Mouse (Mus musculus) limb, embryonic 15.5 days (tissue): Measurements from ENCODE around the gene Rnaset2a. TPM values are rescaled to one million over a fixed set of nuclear protein-coding genes. Genes with fewer than 3 reads are reported as not detected.
"Not testable (repeated sequence)": the region's sequence is repeated elsewhere in the genome, so short reads cannot be mapped to it uniquely, and the experiment has no call there.

Experiments used
- ATAC-seq: fragments of 200-750 bp; cut with Nextera tagmentation; 2 replicates; pipeline ENCODE4 v1.8.0; 2017; ENCODE audit warnings: low read depth, moderate TSS enrichment; ENCODE audit not compliant: insufficient number of reproducible peaks, low FRiP score, low TSS enrichment
- H3K27ac ChIP-seq: fragments of 300-500 bp; sonication (generic); 2 replicates; pipeline ENCODE4 v1.5.1; 2015; ENCODE audit warnings: moderate library complexity, mild to moderate bottlenecking, inconsistent platforms
- H3K27me3 ChIP-seq: fragments of 300-500 bp; sonication (generic); 2 replicates; pipeline ENCODE4 v1.6.1; 2015; ENCODE audit warnings: inconsistent platforms
- H3K36me3 ChIP-seq: fragments of 300-500 bp; sonication (generic); 2 replicates; pipeline ENCODE4 v1.6.1; 2015; ENCODE audit warnings: inconsistent platforms
- H3K4me1 ChIP-seq: fragments of 300-500 bp; sonication (generic); 2 replicates; pipeline ENCODE4 v1.6.1; 2015; ENCODE audit warnings: inconsistent platforms
- H3K4me2 ChIP-seq: fragments of 300-500 bp; sonication (generic); 2 replicates; pipeline ENCODE4 v1.6.1; 2015; ENCODE audit warnings: mild to moderate bottlenecking, inconsistent platforms
- H3K4me3 ChIP-seq: fragments of 300-500 bp; sonication (generic); 2 replicates; pipeline ENCODE4 v1.5.1; 2015; ENCODE audit warnings: mild to moderate bottlenecking, inconsistent platforms
- H3K9ac ChIP-seq: fragments of 300-500 bp; sonication (generic); 2 replicates; pipeline ENCODE4 v1.6.1; 2015; ENCODE audit warnings: inconsistent platforms
- H3K9me3 ChIP-seq: fragments of 300-500 bp; sonication (generic); 2 replicates; pipeline ENCODE4 v1.6.1; 2016; ENCODE audit warnings: inconsistent platforms
- WGBS: fragments of 180-500 bp; shearing (Covaris S2); methylation state at CpG from one replicate; pipeline ENCODE4 v1.1.7; 2015; 5-methylcytosine and 5-hydroxymethylcytosine counted together
- polyA plus RNA-seq: library from polyadenylated mRNA; unstranded; fragments of >200 nt; fragmentation: Nextera tagmentation; extraction: Ambion mirVana; gene quantifications from 2 replicates; pipeline ENCODE4 v1.2.1, GENCODE M21; 2015

Rnaset2a gene
- polyA plus RNA-seq, 1 experiment from 2014 or later, result 25.5 TPM

DNA sequence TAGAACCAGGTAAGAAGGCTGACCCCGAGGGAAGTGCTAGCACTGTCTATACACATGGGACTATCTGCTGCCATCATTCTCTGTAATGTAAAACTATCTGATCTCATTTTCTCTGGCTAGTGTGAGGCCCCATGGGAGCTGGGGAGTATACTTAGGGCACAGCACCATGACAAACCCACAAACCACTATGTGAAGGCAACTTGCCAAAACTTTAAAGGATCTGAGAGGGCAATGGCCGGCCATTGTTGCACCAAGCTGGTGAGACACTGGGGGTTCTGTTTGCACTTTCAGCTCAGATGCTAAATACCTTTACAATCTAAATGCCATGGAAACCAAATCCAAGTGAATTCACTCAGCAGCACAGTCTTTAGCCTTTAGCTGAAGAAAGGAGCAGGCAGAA lies 78.0 kb downstream of the Rnaset2a start:
- 77% methylated on average over 2 of the region's 2 CpGs for WGBS
- not testable (repeated sequence) for H3K9ac ChIP-seq, H3K27ac ChIP-seq, H3K4me2 ChIP-seq, H3K4me1 ChIP-seq, H3K36me3 ChIP-seq, H3K27me3 ChIP-seq, ATAC-seq, H3K9me3 ChIP-seq, H3K4me3 ChIP-seq

Other genes with a start within 250 kb of the Rnaset2a start
- gene Tagap, start 222.1 kb downstream of the Rnaset2a start, polyA plus RNA-seq, result 0.55 and 0.56 TPM in 2 replicates
- gene Rsph3a, start 202.5 kb downstream of the Rnaset2a start, polyA plus RNA-seq, result 47.0 and 48.5 TPM in 2 replicates
- gene Gm49673, start 309 bp downstream of the Rnaset2a start, polyA plus RNA-seq, result not detected in 2 replicates
- 27.5 and 28.7 TPM in 2 replicates for gene Fgfr1op, start 17.4 kb upstream of the Rnaset2a start, polyA plus RNA-seq
- not detected in 2 replicates for gene Ccr6, start 87.9 kb upstream of the Rnaset2a start, polyA plus RNA-seq
- gene Mpc1, start 134.8 kb upstream of the Rnaset2a start, polyA plus RNA-seq, result 156 and 164 TPM in 2 replicates
- 69.3 and 71.1 TPM in 2 replicates for gene Sft2d1, start 163.0 kb upstream of the Rnaset2a start, polyA plus RNA-seq
- 0.09 and 0.24 TPM in 2 replicates for gene Prr18, start 189.4 kb upstream of the Rnaset2a start, polyA plus RNA-seq
- 0.58 and 0.72 TPM in 2 replicates for gene T2, start 207.9 kb upstream of the Rnaset2a start, polyA plus RNA-seq